Mouse (Mus musculus): ENCODE data around the gene Efhd2. TPM values are rescaled to one million over a fixed set of nuclear protein-coding genes. Genes with fewer than 3 reads are reported as not detected.

Efhd2 gene
- total RNA-seq, 2 experiments from 2014 or later: 125 to 131 TPM

- no peak for DNase-seq (ENCODE audit: extremely low spot score in 1 of 2, low spot score in 1 of 2)
Measured at GRCm38 (mm10) chr4:141881289-141881914, 6.7 kb upstream of the Efhd2 start.

GRCm38 (mm10) chr4:141879875-141880274, 5.2 kb upstream of the Efhd2 start:
- DNase-seq (ENCODE audit: extremely low spot score in 1 of 2, low spot score in 1 of 2): no peak

- DNase-seq (ENCODE audit: extremely low spot score in 1 of 2, low spot score in 1 of 2): no peak
Measured at GRCm38 (mm10) chr4:141879074-141879473, 4.4 kb upstream of the Efhd2 start.

GRCm38 (mm10) chr4:141878621-141879020, 3.9 kb upstream of the Efhd2 start:
- DNase-seq (ENCODE audit: extremely low spot score in 1 of 2, low spot score in 1 of 2): no peak

GRCm38 (mm10) chr4:141875481-141876108, 875 bp upstream of the Efhd2 start:
- no peak for DNase-seq (ENCODE audit: extremely low spot score in 1 of 2, low spot score in 1 of 2)

- no peak for DNase-seq (ENCODE audit: extremely low spot score in 1 of 2, low spot score in 1 of 2)
Measured at GRCm38 (mm10) chr4:141874111-141874600, 564 bp downstream of the Efhd2 start.

GRCm38 (mm10) chr4:141872977-141873376, 1.7 kb downstream of the Efhd2 start:
- DNase-seq (ENCODE audit: extremely low spot score in 1 of 2, low spot score in 1 of 2): no peak

- DNase-seq (ENCODE audit: extremely low spot score in 1 of 2, low spot score in 1 of 2): no peak
Measured at GRCm38 (mm10) chr4:141871909-141872308, 2.8 kb downstream of the Efhd2 start.

- DNase-seq (ENCODE audit: extremely low spot score in 1 of 2, low spot score in 1 of 2): no peak
Measured at GRCm38 (mm10) chr4:141871333-141871725, 3.4 kb downstream of the Efhd2 start.

GRCm38 (mm10) chr4:141870666-141871332, 3.9 kb downstream of the Efhd2 start:
- no peak for DNase-seq (ENCODE audit: extremely low spot score in 1 of 2, low spot score in 1 of 2)

GRCm38 (mm10) chr4:141869436-141870215, 5.1 kb downstream of the Efhd2 start:
- no peak for DNase-seq (ENCODE audit: extremely low spot score in 1 of 2, low spot score in 1 of 2)

- no peak for DNase-seq (ENCODE audit: extremely low spot score in 1 of 2, low spot score in 1 of 2)
Measured at GRCm38 (mm10) chr4:141868051-141868450, 6.7 kb downstream of the Efhd2 start.

GRCm38 (mm10) chr4:141867498-141867897, 7.2 kb downstream of the Efhd2 start:
- peak in 1 of 2 experiments; percentile 62 for DNase-seq (ENCODE audit: extremely low spot score in 1 of 2, low spot score in 1 of 2)

GRCm38 (mm10) chr4:141866933-141867490, 7.7 kb downstream of the Efhd2 start:
- DNase-seq (ENCODE audit: extremely low spot score in 1 of 2, low spot score in 1 of 2): no peak

- DNase-seq (ENCODE audit: extremely low spot score in 1 of 2, low spot score in 1 of 2): no peak
Measured at GRCm38 (mm10) chr4:141865600-141865999, 9.1 kb downstream of the Efhd2 start.

GRCm38 (mm10) chr4:141865006-141865405, 9.7 kb downstream of the Efhd2 start:
- no peak for DNase-seq (ENCODE audit: extremely low spot score in 1 of 2, low spot score in 1 of 2)

GRCm38 (mm10) chr4:141864506-141864905, 10.2 kb downstream of the Efhd2 start:
- no peak for DNase-seq (ENCODE audit: extremely low spot score in 1 of 2, low spot score in 1 of 2)

GRCm38 (mm10) chr4:141863726-141864280, 10.9 kb downstream of the Efhd2 start:
- no peak for DNase-seq (ENCODE audit: extremely low spot score in 1 of 2, low spot score in 1 of 2)

GRCm38 (mm10) chr4:141862867-141863266, 11.9 kb downstream of the Efhd2 start:
- DNase-seq (ENCODE audit: extremely low spot score in 1 of 2, low spot score in 1 of 2): no peak

All from layer of hippocampus, postnatal 25 days (tissue).